Mouse (Mus musculus) lung, postnatal 0 days (tissue): ENCODE measurements around the gene Mex3a.

Experiments used
- CTCF ChIP-seq: IDR thresholded peaks from 2 replicates; pipeline ENCODE4 v1.5.1; 2016; ENCODE audit warnings: antibody characterized with exemption, mild to moderate bottlenecking
- EP300 ChIP-seq: IDR thresholded peaks from 2 replicates; pipeline ENCODE4 v1.6.1; 2016; ENCODE audit warnings: antibody characterized with exemption, mild to moderate bottlenecking, control low read depth

GRCm38 (mm10) chr3:88556616-88557015, 24.4 kb downstream of the Mex3a start:
- no peak for TF ChIP-seq CTCF
- TF ChIP-seq EP300 = no peak
